Mouse (Mus musculus): Measurements from ENCODE around the gene Nup107.
"Not testable (repeated sequence)": the region's sequence is repeated elsewhere in the genome, so short reads cannot be mapped to it uniquely, and the experiment has no call there.

Gene Nup107

DNA sequence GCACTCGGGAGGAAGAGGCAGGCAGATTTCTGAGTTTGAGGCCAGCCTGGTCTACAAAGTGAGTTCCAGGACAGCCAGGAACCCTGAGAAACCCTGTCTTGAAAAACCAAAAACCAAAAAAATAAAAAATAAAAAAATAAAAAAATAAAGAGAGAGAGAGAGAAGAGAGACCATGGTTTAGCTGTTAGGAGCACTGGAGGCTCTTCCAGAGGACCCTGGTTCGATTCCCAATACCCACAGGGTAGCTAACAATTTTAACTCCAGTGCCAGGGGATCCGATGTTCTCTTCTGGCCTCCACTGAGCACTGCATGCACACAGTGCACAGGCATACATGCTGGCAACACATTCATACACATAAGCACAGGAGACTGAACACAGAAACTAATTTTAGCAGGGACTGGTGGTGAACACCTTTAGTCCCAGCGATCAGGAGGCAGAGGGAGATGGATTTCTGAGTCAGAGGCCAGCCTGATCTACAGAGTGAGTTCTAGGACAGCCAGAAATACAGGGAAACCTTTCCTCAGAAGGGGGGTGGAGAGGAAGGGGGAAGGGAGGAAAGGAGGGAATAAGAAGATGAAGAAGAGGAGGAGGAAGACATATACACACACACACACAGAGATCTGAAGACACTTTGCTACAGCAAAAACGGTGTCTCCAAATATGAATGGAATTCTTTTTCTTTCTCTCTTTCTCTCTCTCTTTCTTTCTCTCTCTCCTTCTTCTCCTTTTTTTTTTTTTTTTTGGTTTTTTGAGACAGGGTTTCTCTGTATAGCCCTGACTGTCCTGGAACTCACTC is 39.5 kb downstream of the Nup107 start:
- in situ Hi-C loops (cut with MseI, MboI) = no loop called here

DNA sequence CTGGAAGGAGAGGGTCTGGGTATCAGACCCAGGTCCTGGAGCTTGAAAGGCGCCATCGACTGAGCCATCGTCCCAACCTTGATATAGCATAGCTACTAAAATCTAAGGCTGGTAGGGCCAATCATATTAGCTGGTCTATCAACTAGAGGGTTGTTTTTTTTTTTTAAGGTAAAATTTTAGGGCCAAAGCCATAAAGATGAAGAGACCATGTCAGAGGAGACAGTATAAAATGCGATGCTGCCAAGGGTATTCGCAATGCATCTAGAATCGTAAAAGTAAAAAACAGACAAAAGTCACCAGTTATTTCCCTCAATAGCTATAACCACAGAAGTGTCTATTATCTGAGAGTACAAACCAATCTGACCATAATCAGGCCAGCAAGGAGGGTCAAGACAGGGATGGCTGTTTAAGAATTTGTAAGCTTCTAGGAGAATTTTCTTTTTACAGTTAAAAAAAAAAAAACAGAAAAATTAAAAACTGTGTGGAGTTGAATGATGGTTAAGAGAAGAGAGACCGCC is 40.1 kb downstream of the Nup107 start:
- in situ Hi-C loops (cut with MseI, MboI) = no loop called here

DNA sequence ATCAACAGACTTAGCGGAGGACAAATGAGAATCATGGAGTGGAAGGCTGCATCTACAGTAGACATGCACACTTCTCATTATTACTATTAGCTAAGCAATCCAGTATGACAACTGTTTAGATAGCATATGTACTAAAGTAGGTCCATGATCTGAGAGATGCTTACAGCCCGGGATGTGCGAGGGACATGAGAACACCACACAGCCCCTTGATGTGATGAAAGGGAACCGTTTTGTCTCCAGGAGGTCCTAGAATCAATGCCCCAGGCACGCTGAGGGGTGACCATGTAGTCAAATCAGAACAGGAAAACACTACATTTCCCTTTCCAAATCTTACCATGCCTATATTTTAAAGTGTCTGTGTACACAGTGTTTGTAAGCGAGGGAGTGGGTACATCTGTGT is 40.8 kb downstream of the Nup107 start:
- in situ Hi-C loops (cut with MseI, MboI) = no loop called here

DNA sequence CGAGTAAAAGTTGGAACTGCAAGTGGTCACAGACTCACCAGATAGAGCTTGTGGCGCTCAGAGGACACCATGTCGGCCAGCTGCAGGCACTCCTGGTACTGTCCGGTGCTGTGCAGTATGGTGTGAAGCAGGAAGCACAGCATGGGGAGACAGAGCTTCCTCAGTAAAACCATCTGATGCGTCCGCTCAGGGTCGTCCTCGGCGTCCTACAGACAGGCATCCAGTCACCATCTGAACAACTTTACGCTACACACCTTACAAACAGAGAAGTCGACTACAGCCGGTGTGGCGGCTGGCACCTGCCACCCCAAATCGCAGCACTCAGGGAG is 41.3 kb downstream of the Nup107 start:
- in situ Hi-C loops (cut with MseI, MboI) = no loop called here

DNA sequence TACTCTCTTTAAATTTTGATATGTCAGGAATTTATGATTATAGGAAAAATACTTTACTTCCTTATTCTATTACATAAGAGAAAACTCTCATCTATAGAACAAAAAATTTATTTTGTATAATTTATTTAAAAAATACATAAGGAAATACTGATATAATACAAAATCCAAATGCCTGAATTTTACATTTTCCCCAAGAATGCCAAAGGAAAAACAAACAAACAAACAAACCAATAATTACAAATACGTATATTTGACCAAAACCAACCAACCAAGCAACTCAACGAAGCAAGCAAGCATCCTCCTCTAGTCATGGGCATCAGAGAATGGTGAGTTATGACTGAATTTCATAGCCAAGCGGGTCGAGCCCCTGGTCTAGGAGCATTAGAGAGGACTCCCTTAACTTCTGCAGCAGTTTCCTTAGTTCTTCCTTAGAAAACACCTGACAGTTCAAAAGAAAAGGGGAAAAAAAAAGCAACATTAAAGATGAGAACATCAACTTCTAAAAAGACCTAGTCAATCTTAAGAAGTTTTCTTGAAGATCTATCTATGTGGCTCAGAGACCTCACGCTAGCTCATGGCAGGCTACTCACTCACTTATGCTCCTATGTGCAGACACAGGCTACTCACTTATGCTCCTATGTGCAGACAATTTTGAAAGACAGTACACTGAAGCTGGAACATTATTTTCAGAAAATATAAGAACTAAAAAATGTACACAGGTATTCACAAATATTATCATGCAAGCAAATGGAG is 41.8 kb downstream of the Nup107 start:
- in situ Hi-C loops (cut with MseI, MboI) = no loop called here

DNA sequence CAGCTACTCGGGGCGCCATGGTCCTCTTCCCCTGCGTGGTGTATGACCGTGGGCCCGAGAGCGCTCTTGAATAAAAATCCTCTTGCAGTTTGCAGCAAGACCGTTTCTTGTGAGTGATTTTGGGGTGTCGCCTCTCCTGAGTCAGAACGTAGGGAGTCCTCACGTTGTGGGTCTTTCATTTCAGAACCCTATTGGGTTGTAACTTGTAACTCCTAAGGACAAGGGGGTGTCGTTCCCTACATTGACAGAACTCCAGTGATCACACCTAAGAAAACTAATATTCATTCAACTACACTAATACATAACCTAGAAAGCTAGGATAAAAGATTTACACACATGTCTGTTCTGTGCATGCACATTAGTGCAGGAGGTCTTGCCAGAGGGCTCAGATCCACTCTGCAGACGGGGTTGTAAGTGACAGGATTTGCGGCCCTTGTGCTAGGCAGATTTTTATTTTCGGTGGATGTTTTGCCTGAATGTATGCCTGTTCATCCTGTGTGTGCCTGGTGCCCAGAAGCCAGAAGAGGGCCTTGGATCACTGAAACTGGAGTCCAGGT is 42.6 kb downstream of the Nup107 start:
- in situ Hi-C loops (cut with MseI, MboI) = no loop called here

DNA sequence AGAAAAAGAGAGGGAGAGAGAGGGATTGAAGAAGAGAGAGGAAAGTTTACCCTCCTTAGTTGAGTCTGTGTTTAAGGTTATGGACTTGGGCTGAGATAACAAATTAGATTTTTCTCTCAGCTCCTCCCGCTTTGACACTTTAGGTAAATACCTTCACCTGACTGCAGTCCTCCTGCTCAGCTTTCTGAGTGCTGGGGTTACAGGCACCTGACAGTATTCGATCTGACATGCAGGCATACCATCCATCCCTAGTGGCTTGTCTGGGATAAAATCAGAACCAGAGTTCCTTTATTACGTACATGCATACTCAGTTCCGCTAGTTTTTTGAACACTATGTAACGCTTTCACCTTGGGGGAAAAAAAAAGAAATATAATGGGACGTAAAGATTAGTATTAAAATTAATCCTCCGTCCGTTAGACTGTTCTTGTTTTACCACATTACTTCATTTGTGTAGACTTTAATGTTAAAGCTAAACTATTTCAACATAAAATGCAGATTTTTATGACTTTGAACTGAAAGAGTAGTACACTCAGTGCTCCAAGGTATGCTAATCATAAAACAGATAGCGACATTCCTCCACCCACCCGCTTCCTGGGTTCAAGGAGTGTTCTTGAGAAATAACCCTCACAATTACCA is 43.3 kb downstream of the Nup107 start:
- in situ Hi-C loops (cut with MseI, MboI) = no loop called here

DNA sequence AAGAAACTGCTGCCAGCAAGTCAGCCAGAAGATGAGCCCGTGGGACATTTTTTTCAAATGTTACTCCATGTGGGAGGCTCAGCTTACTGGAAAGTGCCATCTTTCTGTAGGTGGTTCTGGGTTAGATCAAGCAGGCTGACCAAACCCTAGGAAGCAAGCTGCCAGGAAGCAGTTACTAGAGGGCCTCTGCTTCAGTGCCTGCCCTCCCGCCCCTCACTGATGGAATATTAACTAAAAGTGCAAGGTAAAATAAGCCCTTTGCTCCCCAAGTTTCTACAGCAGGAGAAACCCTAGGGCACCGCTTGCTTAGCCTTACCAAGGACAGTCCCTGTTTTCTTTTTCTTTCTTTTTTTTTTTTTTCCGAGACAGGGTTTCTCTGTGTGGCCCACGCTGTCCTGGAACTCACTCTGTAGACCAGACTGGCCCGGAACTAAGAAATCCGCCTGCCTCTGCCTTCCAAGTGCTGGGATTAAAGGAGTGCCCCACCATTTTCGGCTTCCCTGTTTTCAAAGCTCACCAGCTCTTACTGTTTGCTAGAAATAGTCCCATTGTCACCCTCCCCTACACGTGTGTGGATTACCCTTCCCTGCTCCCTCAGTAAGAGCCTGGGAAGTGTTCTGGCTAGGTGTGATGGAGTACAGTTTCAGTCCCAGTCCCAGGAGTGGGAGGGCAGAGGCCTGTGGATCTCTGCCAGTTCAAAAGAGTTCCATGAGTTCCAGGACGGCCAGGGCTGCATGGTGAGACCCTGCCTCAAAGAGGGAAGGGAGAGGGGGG is 44.0 kb downstream of the Nup107 start:
- in situ Hi-C loops (cut with MseI, MboI) = no loop called here

DNA sequence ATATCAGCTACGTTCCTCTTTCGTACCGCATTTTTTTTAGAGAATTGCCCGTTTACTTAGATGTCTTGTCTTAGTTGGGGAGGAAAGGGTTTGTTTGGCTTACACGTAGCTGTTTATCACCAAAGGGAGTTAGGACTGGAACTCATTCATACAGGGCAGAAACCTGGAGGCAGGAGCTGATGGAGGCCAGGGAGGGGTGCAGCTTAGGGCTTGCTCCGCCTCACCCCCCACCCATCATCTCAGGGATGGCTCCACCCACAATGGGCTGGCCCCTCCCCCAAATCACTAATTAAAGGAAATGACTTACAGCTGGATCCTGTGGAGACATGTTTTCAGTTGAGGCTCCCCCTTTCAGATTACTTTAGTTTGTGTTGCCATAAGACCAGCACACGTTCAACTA is 44.8 kb downstream of the Nup107 start:
- in situ Hi-C loops (cut with MseI, MboI) = no loop called here

DNA sequence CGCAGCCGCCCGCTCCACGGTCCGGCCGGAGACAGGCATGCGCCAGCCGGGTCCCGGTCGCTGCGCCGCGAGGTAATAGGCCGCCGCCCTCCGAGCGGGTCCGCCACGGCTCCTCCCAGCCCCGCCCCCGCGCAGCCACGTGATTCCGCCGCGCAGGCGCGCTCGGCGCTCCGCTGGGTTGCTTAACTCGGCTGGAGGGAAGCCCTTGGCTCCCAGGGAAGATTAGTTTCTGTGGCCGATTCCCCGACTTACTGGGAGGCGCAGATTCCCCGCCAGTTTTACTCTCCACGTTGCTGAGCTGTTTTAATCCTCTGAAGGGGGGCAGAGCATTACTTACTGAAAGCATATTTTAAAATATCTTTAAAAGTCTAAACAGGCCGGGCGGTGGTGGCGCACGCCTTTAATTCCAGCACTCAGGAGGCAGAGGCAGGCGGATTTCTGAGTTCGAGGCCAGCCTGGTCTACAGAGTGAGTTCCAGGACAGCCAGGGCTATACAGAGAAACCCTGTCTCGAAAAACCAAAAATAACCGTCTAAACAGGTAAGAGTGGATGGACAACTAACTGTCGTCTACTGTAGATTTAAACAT is 46.1 kb downstream of the Nup107 start, which contains the start of gene Slc35e3:
Gene Slc35e3 (minus strand): TSS at position 69 of the 587 bp plus-strand sequence.
- in situ Hi-C loops (cut with MseI, MboI) = no loop called here

DNA sequence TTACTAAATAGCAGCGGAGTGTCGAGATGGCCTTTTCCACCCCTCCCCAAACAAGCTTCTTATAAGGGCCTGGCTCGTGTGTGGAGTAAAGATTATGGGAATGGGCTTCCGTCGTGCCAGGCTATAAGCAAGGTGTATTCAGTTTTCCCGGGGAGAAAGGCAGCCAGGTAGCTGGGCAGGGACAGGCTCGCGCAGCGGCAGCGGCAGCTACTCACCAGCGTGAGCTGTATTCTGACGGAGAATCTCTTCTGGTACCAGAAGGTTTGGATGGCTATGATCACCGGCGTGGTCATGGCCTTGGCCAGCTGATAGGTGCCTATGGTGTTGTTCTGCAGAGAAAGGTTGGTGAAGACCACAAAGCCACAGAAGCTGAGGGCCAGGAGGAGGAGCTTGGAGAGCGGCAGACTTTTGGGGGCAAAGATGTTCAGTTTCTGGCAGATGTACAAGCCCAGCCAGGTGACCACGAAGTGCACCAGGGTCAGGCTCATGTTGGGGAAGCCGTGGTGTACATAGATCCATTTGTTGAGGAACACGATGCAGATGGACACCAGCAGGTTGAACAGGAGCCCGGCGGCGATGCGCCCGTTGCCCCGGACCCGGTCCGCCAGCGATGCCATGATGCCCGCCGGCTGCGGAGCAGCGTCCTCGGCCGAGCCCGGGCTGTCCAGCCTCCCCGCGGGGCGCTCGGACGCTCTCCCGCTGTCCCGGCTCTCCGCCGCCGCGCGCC is 46.8 kb downstream of the Nup107 start:
- in situ Hi-C loops (cut with MseI, MboI) = not testable (repeated sequence)

DNA sequence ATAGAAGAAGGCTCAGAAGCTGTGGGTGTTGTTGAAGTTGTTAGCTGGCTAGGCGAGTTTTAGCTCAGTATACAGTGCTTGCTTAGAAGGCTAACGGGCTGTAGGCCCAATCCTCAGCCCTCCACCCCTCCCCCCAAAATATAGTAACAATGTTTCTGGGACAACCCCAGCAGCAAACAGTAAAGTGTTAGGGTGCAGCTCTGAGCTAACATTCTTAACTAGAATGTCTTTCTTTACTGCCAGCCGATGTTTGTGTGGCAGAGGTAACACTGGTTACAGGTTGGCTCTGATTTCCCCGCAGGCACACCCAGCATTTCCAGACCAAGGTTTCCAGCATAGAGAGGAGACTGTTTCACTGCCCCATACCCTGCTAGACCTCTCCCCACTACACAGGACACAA is 48.6 kb downstream of the Nup107 start:
- in situ Hi-C loops (cut with MseI, MboI) = no loop called here

DNA sequence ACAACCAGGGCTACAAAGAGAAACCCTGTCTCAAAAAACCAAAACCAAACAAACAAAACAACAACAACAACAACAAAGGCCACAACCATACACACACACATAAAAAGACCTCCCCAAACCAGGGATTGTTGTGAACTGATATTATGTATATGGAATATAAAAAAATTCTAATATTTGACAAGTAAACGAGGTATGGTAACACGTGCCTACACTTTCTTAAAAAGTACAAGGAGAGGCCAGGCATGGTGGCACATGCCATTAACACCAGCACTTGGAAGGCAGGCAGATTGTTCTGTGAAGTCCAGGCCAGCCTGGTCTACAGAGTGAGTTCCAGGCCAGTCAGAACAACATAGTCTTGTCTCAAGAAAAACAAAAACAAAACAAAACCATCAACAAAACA is 49.3 kb downstream of the Nup107 start:
- in situ Hi-C loops (cut with MseI, MboI) = no loop called here

DNA sequence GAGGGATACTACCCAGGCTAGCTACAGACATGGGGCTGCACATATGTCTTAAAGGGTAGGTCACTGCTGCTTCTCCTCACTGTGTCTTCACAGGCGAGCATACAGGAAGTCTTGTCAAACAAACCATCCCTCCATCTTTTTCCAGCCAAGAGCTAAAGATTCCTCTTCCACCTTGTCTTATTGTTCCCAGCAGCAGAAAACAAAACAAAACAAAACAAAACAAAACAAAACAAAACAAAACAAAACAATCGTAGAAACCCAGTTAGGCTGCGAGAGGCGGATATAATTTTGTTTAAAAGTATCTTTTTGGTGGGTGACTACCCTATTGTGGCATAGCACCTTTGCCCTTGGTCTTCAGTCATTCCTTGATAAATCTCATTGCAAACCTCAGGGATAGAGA is 49.9 kb downstream of the Nup107 start:
- in situ Hi-C loops (cut with MseI, MboI) = no loop called here

DNA sequence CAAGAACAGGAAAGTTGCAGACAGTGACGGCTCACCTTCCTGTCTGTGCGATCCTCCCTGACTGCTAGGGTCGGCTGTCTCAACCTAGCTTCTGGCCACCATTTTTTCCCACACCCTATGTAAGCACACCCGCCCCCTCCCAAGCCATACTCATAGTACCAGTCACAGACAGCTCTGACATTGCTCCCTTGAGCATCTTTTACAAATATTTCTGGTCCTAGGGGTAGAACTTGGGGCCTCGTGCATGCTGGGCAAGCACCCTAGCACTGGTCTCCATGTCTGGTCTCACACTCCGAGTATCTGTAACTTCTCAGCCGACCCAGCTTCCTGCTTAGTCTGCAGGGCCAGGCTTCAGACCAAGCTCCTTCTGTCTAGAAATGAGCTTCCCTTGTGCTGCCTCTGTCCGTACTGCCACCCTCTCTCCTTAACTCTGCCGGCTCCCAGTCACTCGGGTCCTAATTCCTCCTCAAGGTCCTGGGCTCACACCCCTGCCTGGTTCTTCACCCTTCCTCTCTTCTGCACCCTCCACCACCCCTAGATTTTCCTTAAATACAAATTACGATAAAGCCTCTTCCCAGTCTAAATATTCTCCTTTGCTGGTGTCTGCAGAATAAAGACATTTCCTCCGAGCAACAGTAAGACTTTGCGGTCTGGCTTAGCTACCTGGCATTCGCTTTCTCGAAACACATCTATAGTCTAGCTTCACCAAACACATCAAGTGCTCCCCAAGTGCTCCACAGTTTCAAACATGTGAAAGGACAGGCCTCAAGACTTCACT is 50.6 kb downstream of the Nup107 start:
- in situ Hi-C loops (cut with MseI, MboI) = no loop called here

DNA sequence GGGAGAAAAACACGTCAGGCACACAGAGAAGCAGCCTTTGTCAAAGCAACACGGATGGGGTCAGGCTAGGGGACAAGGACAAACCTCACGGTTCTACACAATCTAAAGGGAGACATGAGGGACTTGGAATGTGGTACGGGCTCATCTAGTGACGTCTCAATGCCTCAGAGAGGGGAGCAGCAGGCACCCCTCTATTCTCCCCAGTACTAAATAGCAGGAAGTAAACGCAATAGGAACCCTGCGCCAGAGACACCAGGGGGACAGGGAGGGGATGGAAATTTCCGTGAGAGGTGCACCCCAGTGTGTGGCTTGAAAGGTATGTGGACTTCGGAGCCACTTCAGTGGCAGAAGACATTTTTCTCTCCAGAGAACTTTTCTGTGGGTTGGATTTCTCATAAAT is 51.6 kb downstream of the Nup107 start:
- in situ Hi-C loops (cut with MseI, MboI) = no loop called here

DNA sequence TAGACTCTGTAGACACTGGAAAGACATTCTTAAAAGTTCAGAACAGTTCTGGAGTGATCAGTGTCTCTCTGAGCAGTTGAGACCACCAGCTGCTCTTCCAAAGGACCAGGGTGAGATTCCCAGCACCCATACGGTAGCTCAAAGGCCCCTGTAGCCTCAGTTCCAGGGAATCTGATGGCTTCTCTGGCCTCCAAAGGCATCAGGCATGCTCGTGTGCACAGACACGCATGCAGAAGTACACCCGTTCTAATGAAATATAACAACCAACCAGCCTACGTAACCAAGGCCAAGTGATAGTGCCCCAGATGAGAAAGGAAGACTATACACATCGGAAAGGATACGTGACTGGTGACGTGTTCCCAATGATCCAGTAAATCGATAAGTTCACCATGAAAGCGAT is 52.3 kb downstream of the Nup107 start:
- in situ Hi-C loops (cut with MseI, MboI) = no loop called here

DNA sequence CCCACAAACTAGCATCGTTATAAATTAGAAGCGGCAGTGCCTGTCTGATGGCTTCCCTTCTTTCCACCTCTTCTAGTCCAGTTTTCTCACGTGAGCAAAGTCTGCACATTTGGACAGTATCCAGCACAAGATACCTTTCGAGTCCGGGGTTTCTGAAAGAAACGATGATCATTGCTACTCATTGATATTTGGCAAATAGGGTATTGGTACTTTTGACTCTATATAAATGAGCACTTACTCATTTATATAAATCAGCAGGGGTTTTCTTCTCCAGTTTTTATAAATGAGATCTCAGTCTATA is 52.9 kb downstream of the Nup107 start:
- in situ Hi-C loops (cut with MseI, MboI) = no loop called here

DNA sequence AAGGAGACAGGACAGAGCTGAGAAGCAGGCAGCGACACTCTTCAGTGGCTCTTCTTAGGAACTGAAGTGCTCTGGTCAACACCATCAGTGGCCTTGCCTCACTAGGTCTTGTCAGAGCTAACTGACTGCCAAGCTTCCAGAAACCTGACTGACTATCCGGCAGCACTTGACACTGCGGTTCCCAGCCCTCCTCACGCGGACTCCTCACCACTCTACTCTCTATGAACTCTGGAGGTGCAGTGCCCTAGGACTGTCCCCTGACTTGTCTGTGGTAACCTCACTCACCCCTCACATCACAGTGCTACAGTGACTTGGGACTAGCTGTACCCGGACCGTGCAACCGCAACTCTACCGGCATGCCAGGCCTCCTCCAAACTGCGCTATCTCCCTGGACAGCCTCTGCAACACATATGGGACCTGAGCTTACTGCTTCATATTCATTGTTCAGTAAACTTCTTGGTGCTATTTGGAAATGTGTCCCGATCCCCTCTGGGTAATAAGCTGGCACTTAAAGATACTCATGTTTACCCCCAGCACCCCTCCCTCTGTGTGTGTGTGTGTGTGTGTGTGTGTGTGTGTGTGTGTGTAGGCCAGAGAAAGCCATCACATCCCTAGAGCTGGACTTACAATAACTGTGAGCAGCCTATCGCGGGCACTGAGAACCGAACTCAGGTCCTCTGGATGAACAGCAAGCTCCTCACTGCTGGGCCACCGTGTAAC is 53.4 kb downstream of the Nup107 start:
- in situ Hi-C loops (cut with MseI, MboI) = no loop called here
